Mouse (Mus musculus): ENCODE results near the gene Hcst. TPM values are rescaled to one million over a fixed set of nuclear protein-coding genes. Genes with fewer than 3 reads are reported as not detected.

Hcst gene
- total and polyA plus RNA-seq, 2 experiments from 2014 or later, result 1.4 TPM; not detected in 1

DNA sequence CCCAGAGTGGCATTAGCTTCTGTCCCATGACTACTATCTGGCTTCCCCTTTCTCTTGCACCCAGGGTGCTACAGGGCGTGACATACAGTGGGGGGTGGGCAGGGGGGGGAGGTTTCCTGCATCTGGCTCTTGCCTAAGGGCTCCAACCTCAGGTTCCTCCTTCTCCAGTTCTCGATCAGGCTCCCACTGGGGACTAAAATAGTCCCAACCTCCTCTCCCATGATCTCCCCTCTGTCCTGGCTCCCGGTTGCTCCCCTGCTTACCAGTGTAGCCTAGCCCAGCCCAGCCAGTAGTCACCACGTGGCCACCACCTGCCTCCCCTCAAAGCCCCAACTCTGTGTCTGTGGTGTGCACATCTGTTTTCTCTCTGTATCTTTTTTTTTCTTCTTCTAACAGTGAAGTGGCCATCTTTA is 6.9 kb downstream of the Hcst start:
- 34% methylated on average over 4 of the region's 4 CpGs for WGBS
- ATAC-seq (ENCODE audit: insufficient read depth, low read depth) (no peak), DNase-seq (ENCODE audit: low spot score) (no peak)
- Histone ChIP-seq H3K9me3 (replicated peaks; ENCODE audit: control insufficient read depth, low read length) (no peaks in the 10 kb centered on the region), H3K4me2 (ENCODE audit: low read depth, low read length) (no peak overlapping the region), H3K9ac (replicated peaks; ENCODE audit: low read depth, low read length) (no peak overlapping the region), H3K4me1 (ENCODE audit: control insufficient read depth, insufficient read depth) (no peaks in the 10 kb centered on the region), H3K27ac (ENCODE audit: low read depth) (no peak overlapping the region; the same call in 1 of the 2 replicates), H3K27me3 (ENCODE audit: control insufficient read depth, insufficient read depth, low read length) (no peaks in the 10 kb centered on the region; the same call in 1 of the 2 replicates), H3K36me3 (replicated peaks; ENCODE audit: control insufficient read depth, insufficient read depth, low read length) (no peaks in the 10 kb centered on the region), H3K4me3 (ENCODE audit: low read depth, low read length) (no peak overlapping the region)
- TF ChIP-seq CTCF (IDR thresholded peaks at IDR 0.05; ENCODE audit: low read depth), result no peak
- no peak for TF ChIP-seq EP300 (IDR thresholded peaks at IDR 0.05; ENCODE audit: low read depth)

DNA sequence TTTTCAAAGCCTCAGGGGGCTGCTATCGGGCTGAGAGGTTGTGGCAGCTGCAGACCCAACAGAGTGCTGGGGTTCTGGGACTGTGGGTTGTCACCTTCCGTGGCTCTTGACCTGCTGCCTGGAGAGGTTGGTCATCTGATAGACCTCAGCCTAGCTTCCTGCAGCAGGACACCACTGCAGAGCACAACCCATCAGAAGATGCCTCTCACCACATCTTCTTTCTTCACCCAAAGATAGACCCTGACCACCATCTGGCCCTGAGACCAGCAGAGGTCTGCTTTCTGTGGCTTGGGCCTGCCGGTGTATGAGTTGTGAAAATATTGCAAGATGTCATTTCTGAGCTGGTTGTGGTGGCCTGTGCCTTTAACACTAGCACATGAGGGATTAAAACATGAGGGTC is 8.6 kb downstream of the Hcst start:
- no peaks in the 10 kb centered on the region for H3K4me1 ChIP-seq (ENCODE audit: control insufficient read depth, insufficient read depth)
- no peak overlapping the region for H3K4me2 ChIP-seq (ENCODE audit: low read depth, low read length)
- no peak overlapping the region for H3K9ac ChIP-seq (replicated peaks; ENCODE audit: low read depth, low read length)
- no peaks in the 10 kb centered on the region; the same call in 1 of the 2 replicates for H3K27me3 ChIP-seq (ENCODE audit: control insufficient read depth, insufficient read depth, low read length)
- no peak for ATAC-seq (ENCODE audit: insufficient read depth, low read depth)
- H3K4me3 ChIP-seq (ENCODE audit: low read depth, low read length), result no peak overlapping the region
- no peaks in the 10 kb centered on the region for H3K9me3 ChIP-seq (replicated peaks; ENCODE audit: control insufficient read depth, low read length)
- no peak overlapping the region for H3K27ac ChIP-seq (ENCODE audit: low read depth)
- 51% methylated on average over 3 of the region's 3 CpGs for WGBS
- H3K36me3 ChIP-seq (replicated peaks; ENCODE audit: control insufficient read depth, insufficient read depth, low read length), result no peaks in the 10 kb centered on the region
- TF ChIP-seq EP300 (IDR thresholded peaks at IDR 0.05; ENCODE audit: low read depth), result no peak
- no peak for TF ChIP-seq CTCF (IDR thresholded peaks at IDR 0.05; ENCODE audit: low read depth)
- DNase-seq (ENCODE audit: low spot score), result no peak

DNA sequence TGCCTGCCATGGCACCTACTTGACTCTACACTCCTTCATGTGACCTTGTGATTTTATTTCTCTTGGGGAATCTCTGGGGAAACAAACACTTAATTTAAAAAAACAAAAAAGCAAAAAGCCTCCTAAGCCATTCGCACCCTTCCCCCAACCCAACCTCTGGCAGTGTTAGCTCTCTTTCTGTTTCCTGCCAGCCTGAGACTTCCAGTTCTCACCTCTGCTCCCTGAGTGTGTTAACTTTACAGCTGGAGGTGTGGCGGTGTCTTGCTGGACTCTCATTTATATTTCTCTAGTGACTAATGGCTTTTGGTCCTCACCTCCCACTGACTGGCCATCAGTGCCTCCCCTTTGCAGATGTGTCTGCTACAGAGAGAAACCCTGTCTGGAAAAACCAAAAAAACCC is 9.9 kb downstream of the Hcst start:
- no peak for DNase-seq (ENCODE audit: low spot score)
- WGBS, result 56% methylated on average over 2 of the region's 2 CpGs
- Histone ChIP-seq H3K4me3 (ENCODE audit: low read depth, low read length) (no peak overlapping the region), H3K4me1 (ENCODE audit: control insufficient read depth, insufficient read depth) (no peaks in the 10 kb centered on the region), H3K9me3 (replicated peaks; ENCODE audit: control insufficient read depth, low read length) (no peaks in the 10 kb centered on the region), H3K9ac (replicated peaks; ENCODE audit: low read depth, low read length) (no peak overlapping the region), H3K36me3 (replicated peaks; ENCODE audit: control insufficient read depth, insufficient read depth, low read length) (no peaks in the 10 kb centered on the region), H3K27ac (ENCODE audit: low read depth) (no peak overlapping the region), H3K27me3 (ENCODE audit: control insufficient read depth, insufficient read depth, low read length) (no peaks in the 10 kb centered on the region; the same call in 1 of the 2 replicates), H3K4me2 (ENCODE audit: low read depth, low read length) (no peak overlapping the region)
- ATAC-seq (ENCODE audit: insufficient read depth, low read depth), result no peak
- TF ChIP-seq CTCF (IDR thresholded peaks at IDR 0.05; ENCODE audit: low read depth) (no peak), EP300 (IDR thresholded peaks at IDR 0.05; ENCODE audit: low read depth) (no peak)

DNA sequence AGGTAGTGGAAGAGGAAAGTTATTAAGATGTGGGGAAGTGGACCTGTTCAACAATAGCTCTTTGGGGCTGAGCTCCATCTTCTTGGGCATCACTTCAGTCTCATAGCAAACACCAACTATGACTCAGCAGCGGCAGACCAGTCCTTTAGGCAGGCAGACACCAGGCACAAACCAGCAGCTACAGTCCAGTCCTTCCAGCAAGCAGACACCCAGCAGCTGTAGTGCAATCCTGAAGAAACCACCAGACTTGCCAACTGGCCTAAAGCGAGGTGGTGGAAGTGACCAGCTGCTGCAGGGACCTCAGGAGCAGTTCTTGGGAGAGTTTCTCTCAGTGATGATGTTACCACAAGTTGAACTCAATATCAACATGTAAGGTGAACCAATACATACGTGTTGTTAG is 11.0 kb downstream of the Hcst start:
- H3K27me3 ChIP-seq (ENCODE audit: control insufficient read depth, insufficient read depth, low read length), result no peaks in the 10 kb centered on the region; the same call in 1 of the 2 replicates
- H3K36me3 ChIP-seq (replicated peaks; ENCODE audit: control insufficient read depth, insufficient read depth, low read length), result no peaks in the 10 kb centered on the region
- WGBS, result 73% methylated on average over 3 of the region's 3 CpGs
- no peak overlapping the region for H3K9ac ChIP-seq (replicated peaks; ENCODE audit: low read depth, low read length)
- H3K9me3 ChIP-seq (replicated peaks; ENCODE audit: control insufficient read depth, low read length), result no peaks in the 10 kb centered on the region
- no peaks in the 10 kb centered on the region for H3K4me1 ChIP-seq (ENCODE audit: control insufficient read depth, insufficient read depth)
- DNase-seq (ENCODE audit: low spot score) (no peak), ATAC-seq (ENCODE audit: insufficient read depth, low read depth) (no peak)
- no peak overlapping the region for H3K27ac ChIP-seq (ENCODE audit: low read depth)
- no peak for TF ChIP-seq EP300 (IDR thresholded peaks at IDR 0.05; ENCODE audit: low read depth)
- no peak overlapping the region for H3K4me3 ChIP-seq (ENCODE audit: low read depth, low read length)
- no peak overlapping the region for H3K4me2 ChIP-seq (ENCODE audit: low read depth, low read length)

DNA sequence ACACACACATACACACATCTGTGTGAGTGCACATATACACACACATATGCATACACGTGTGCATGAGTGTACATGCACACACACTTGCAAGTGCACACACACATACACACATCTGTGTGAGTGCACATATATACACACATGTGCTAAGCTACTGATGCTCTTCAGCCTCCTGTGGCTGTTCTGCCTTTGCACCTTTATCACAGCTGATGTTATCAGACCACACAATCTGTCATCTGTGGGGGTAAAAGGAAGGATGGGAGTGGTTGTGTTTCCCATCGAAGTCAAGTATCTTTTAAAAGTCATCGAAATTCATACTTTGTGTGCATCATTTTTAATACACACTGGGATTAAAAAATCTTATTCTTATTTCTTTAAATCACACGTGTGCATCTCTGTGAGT is 17.3 kb downstream of the Hcst start:
- Histone ChIP-seq H3K27me3 (ENCODE audit: control insufficient read depth, insufficient read depth, low read length) (no peaks in the 10 kb centered on the region), H3K36me3 (replicated peaks; ENCODE audit: control insufficient read depth, insufficient read depth, low read length) (no peaks in the 10 kb centered on the region), H3K27ac (ENCODE audit: low read depth) (no peak overlapping the region), H3K4me1 (ENCODE audit: control insufficient read depth, insufficient read depth) (no peaks in the 10 kb centered on the region), H3K9me3 (replicated peaks; ENCODE audit: control insufficient read depth, low read length) (no peaks in the 10 kb centered on the region), H3K9ac (replicated peaks; ENCODE audit: low read depth, low read length) (no peak overlapping the region), H3K4me3 (ENCODE audit: low read depth, low read length) (no peak overlapping the region), H3K4me2 (ENCODE audit: low read depth, low read length) (no peak overlapping the region)
- TF ChIP-seq CTCF (IDR thresholded peaks at IDR 0.05; ENCODE audit: low read depth), result no peak
- no peak for TF ChIP-seq EP300 (IDR thresholded peaks at IDR 0.05; ENCODE audit: low read depth)
- ATAC-seq (ENCODE audit: insufficient read depth, low read depth) (no peak), DNase-seq (ENCODE audit: low spot score) (no peak)
- 52% methylated on average over 4 of the region's 4 CpGs for WGBS

DNA sequence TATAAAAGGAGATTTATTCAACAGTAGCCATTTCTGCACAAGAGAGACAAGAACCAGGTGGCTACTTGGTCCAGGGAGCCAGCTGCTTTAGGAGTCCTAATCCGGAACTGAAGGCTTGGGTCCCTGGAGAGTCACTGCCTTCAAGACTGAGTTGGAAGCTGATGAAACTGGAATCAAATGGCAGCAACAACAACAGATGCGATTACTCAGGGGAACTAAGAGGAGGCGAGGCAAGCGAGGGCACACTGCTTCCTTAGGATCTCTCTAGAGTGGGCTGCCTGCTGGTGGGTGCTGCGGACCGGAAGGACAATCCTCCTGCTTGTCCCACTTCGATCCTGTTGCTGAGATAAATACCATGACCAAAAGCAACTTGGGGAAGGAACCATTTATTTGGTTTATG is 20.0 kb downstream of the Hcst start:
- Histone ChIP-seq H3K4me2 (ENCODE audit: low read depth, low read length) (no peak overlapping the region), H3K9me3 (replicated peaks; ENCODE audit: control insufficient read depth, low read length) (no peaks in the 10 kb centered on the region), H3K9ac (replicated peaks; ENCODE audit: low read depth, low read length) (no peak overlapping the region), H3K27ac (ENCODE audit: low read depth) (no peak overlapping the region), H3K4me3 (ENCODE audit: low read depth, low read length) (no peak overlapping the region), H3K4me1 (ENCODE audit: control insufficient read depth, insufficient read depth) (no peaks in the 10 kb centered on the region), H3K36me3 (replicated peaks; ENCODE audit: control insufficient read depth, insufficient read depth, low read length) (no peaks in the 10 kb centered on the region), H3K27me3 (ENCODE audit: control insufficient read depth, insufficient read depth, low read length) (no peaks in the 10 kb centered on the region)
- 42% methylated on average over 7 of the region's 7 CpGs for WGBS
- DNase-seq (ENCODE audit: low spot score), result no peak
- TF ChIP-seq EP300 (IDR thresholded peaks at IDR 0.05; ENCODE audit: low read depth) (no peak), CTCF (IDR thresholded peaks at IDR 0.05; ENCODE audit: low read depth) (no peak)
- no peak for ATAC-seq (ENCODE audit: insufficient read depth, low read depth)
